Mouse (Mus musculus): ENCODE measurements around the gene Trim47.

- TF ChIP-seq CTCF (IDR thresholded peaks at IDR 0.05; ENCODE audit: control insufficient read depth, insufficient read depth, insufficient read length) (no peak), USF1 (IDR thresholded peaks at IDR 0.05; ENCODE audit: low read depth) (no peak), CEBPB (IDR thresholded peaks at IDR 0.05; ENCODE audit: low read depth) (no peak)
Observed at GRCm38 (mm10) chr11:116103572-116103971, 23.4 kb downstream of the Trim47 start.

Measured in C2C12 (cell line).